Mouse (Mus musculus) olfactory bulb, adult 2 months (tissue): ENCODE results near the gene Igf2bp3.

Experiments used
- CTCF ChIP-seq: fragments of 200-500 bp; IDR thresholded peaks from 2 replicates; pipeline ENCODE4 v1.5.1; 2012; ENCODE audit warnings: low read depth, mild to moderate bottlenecking, low read length, moderate library complexity; ENCODE audit not compliant: insufficient read depth
- POLR2A ChIP-seq: fragments of 200-500 bp; IDR thresholded peaks from 2 replicates; pipeline ENCODE4 v1.6.1; 2012; ENCODE audit warnings: mild to moderate bottlenecking, low read depth, low read length, moderate library complexity; ENCODE audit not compliant: insufficient read depth

GRCm38 (mm10) chr6:49212931-49213580, 1.7 kb downstream of the Igf2bp3 start:
- TF ChIP-seq CTCF (no peak), POLR2A (no peak)
